ENCODE assay signal across 8 mouse cellular contexts in the genomic region with DNA sequence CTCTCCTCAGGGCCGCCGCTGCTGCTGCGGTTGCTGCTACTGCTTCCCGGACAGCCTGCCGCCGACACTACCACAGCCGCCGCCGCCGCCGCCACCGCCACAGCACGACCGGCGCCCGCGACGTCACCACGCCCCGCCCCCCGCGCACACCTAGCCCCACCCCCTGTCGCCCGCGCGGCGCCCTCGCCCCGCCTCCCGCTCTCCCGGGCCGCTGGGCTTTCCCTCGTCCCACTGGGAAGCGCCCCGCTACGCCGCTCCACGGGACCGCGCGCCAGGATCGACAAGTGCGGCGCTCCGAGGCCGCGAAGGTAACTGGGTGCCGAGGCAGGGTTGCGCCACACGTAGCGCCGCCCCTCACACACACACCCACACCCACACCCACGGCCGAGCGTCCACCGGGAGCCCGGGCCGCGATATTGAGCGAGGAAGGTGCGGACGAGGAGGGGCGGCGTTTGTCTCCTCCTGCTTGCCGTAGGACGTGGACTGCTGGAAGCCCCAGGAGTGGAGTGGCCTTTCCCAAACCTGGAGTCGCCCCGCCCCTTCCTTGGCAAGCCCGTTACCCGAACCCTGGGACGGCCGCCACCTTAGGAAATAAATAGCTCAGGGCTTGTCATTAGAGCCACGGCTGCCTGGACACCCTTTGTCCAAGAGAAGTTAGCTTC. TPM values are rescaled to one million over a fixed set of nuclear protein-coding genes. Genes with fewer than 3 reads are reported as not detected.
DNase-seq lines count a peak whose midpoint lies in the region; ATAC-seq lines count a peak whose summit lies in the region.

A gene (minus strand): TSS at position 134 of the 662 bp plus-strand sequence.

- under 1% methylated on average over 51 of the region's 73 CpGs for WGBS in heart, embryonic 13.5 days
- 0% methylated on average over 59 of the region's 73 CpGs for WGBS in liver, embryonic 12.5 days (ENCODE audit: insufficient replicate concordance)
- WGBS in stomach, embryonic 15.5 days, result under 1% methylated on average over 60 of the region's 73 CpGs

- H3K4me2 ChIP-seq in heart, embryonic 13.5 days, result peak within 1 kb of the TSS; percentile 87
- H3K4me2 ChIP-seq in liver, embryonic 12.5 days, result peak within 1 kb of the TSS; percentile 98
- H3K4me2 ChIP-seq in stomach, embryonic 15.5 days, result peak within 1 kb of the TSS; percentile 81

- peak; percentile 92 for DNase-seq in CD4-positive, CD25-positive, alpha-beta regulatory T cell, adult 2 months (ENCODE audit: low read depth, low spot score)
- DNase-seq in fat pad, adult 2 months (ENCODE audit: extremely low read depth, low read depth, low spot score), result peak; percentile 49
- DNase-seq in kidney, postnatal 10 days, result peak; percentile 99
- DNase-seq in natural killer cell, adult 2 months (ENCODE audit: low spot score in 2 of 2), result peak; percentile 75 to 84

- H3K9ac ChIP-seq in heart, embryonic 13.5 days, result peak within 1 kb of the TSS; percentile 96
- H3K9ac ChIP-seq in liver, embryonic 12.5 days, result peak within 1 kb of the TSS; percentile 91
- peak within 1 kb of the TSS; percentile 86 for H3K9ac ChIP-seq in stomach, embryonic 15.5 days

- H3K9me3 ChIP-seq in heart, embryonic 13.5 days, result no peaks in the 10 kb centered on the region
- H3K9me3 ChIP-seq in liver, embryonic 12.5 days (replicated peaks), result no peaks in the 10 kb centered on the region
- H3K9me3 ChIP-seq in stomach, embryonic 15.5 days, result no peaks in the 10 kb centered on the region

- no peaks in the 10 kb centered on the region for H3K27me3 ChIP-seq in heart, embryonic 13.5 days (replicated peaks)
- H3K27me3 ChIP-seq in liver, embryonic 12.5 days (replicated peaks), result no peaks in the 10 kb centered on the region
- no peaks in the 10 kb centered on the region for H3K27me3 ChIP-seq in stomach, embryonic 15.5 days (replicated peaks)

- peak within 1 kb of the TSS; percentile 92 for H3K27ac ChIP-seq in brown adipose tissue, adult 24 weeks (replicated peaks; ENCODE audit: low read depth, low read length)
- peak within 1 kb of the TSS; percentile 96 for H3K27ac ChIP-seq in heart, embryonic 13.5 days (replicated peaks)
- peak within 1 kb of the TSS; percentile 90 for H3K27ac ChIP-seq in liver, embryonic 12.5 days
- peak within 1 kb of the TSS; percentile 97 for H3K27ac ChIP-seq in stomach, embryonic 15.5 days

- peak within 1 kb of the TSS; percentile 94 for H3K4me3 ChIP-seq in brown adipose tissue, adult 24 weeks (ENCODE audit: insufficient read depth, low read depth, low read length)
- H3K4me3 ChIP-seq in heart, embryonic 13.5 days, result peak within 1 kb of the TSS; percentile 96
- H3K4me3 ChIP-seq in liver, embryonic 12.5 days, result peak within 1 kb of the TSS; percentile 92
- H3K4me3 ChIP-seq in stomach, embryonic 15.5 days (replicated peaks), result peak within 1 kb of the TSS; percentile 72

- peaks cover 2% of the 10 kb centered on the region; the same call in 1 of the 2 replicates for H3K4me1 ChIP-seq in brown adipose tissue, adult 24 weeks (ENCODE audit: control insufficient read depth, insufficient read depth, insufficient read length, low read length)
- peaks cover 26% of the 10 kb centered on the region for H3K4me1 ChIP-seq in heart, embryonic 13.5 days
- H3K4me1 ChIP-seq in liver, embryonic 12.5 days, result peaks cover 25% of the 10 kb centered on the region
- no peaks in the 10 kb centered on the region for H3K4me1 ChIP-seq in stomach, embryonic 15.5 days

- no peaks in the 10 kb centered on the region for H3K36me3 ChIP-seq in heart, embryonic 13.5 days
- H3K36me3 ChIP-seq in liver, embryonic 12.5 days, result no peaks in the 10 kb centered on the region
- H3K36me3 ChIP-seq in stomach, embryonic 15.5 days, result no peaks in the 10 kb centered on the region

- ATAC-seq in heart, embryonic 13.5 days (ENCODE audit: extremely low read depth, insufficient number of reproducible peaks, low FRiP score, low TSS enrichment), result peak; percentile 95
- peak; percentile 93 for ATAC-seq in liver, embryonic 12.5 days
- ATAC-seq in stomach, embryonic 15.5 days (ENCODE audit: insufficient read depth, low FRiP score, low read depth), result peak; percentile 94

RNA-seq across cellular contexts. Expression of the gene that starts here (rescaled TPM):
- 8.1 and 10.7 TPM in 2 replicates for polyA plus RNA-seq in brown adipose tissue, adult 24 weeks (2012; ENCODE audit: insufficient read depth, insufficient read length, missing spikeins)
- 11.9 and 13.7 TPM in 2 replicates for polyA plus RNA-seq in heart, embryonic 13.5 days (2015; fragmentation: Nextera tagmentation; extraction: Ambion mirVana)
- 6.8 and 7.1 TPM in 2 replicates for polyA plus RNA-seq in liver, embryonic 12.5 days (2016; fragmentation: Nextera tagmentation; extraction: Ambion mirVana)
- 17.7 and 19.0 TPM in 2 replicates for polyA plus RNA-seq in stomach, embryonic 15.5 days (2015; fragmentation: Nextera tagmentation; extraction: Ambion mirVana)

Comparison
In these comparisons a context has a peak if more than half of its experiments do, and no peak if none do; other contexts are left out.
1. Peak in every context shown above with its lines: DNase-seq, ATAC-seq, H3K4me3 ChIP-seq and H3K27ac ChIP-seq.
2. DNase-seq: peak in every context shown above with its lines; median percentile 99 in kidney, postnatal 10 days; 92 in CD4-positive, CD25-positive, alpha-beta regulatory T cell, adult 2 months; 80 in natural killer cell, adult 2 months; 49 in fat pad, adult 2 months.